Mouse (Mus musculus): Measurements from ENCODE around the gene Pbxip1. TPM values are rescaled to one million over a fixed set of nuclear protein-coding genes. Genes with fewer than 3 reads are reported as not detected.

The Pbxip1 gene
- 2.1 TPM for polyA plus RNA-seq (2014; fragmentation: Illumina TruSeq; extraction: RNeasy Lipid Tissue Mini Kit (QIAGEN cat#74804); ENCODE audit: low read depth, low replicate concordance)

GRCm38 (mm10) chr3:89436176-89437113 lies at the start of gene Pbxip1:
TSS of gene Pbxip1 (plus strand) at chr3:89436706.

GRCm38 (mm10) chr3:89394006-89394893 lies 42.3 kb upstream of the Pbxip1 start, which contains the start of gene Zbtb7b:
TSS of gene Zbtb7b (minus strand) at chr3:89394776.

GRCm38 (mm10) chr3:89402693-89403092 lies 33.8 kb upstream of the Pbxip1 start, which contains the start of gene Lenep:
TSS of gene Lenep (minus strand) at chr3:89402793.

GRCm38 (mm10) chr3:89411490-89412393 lies 24.8 kb upstream of the Pbxip1 start, which contains the start of gene Flad1:
TSS of gene Flad1 (minus strand) at chr3:89411870.

GRCm38 (mm10) chr3:89418170-89418860 lies 18.2 kb upstream of the Pbxip1 start, which contains the start of the genes Cks1b and Shc1:
TSS of gene Cks1b (minus strand) at chr3:89418383.
TSS of gene Shc1 (plus strand) at chr3:89418443.

GRCm38 (mm10) chr3:89430171-89431159 lies 6.0 kb upstream of the Pbxip1 start, which contains the start of gene Pygo2:
TSS of gene Pygo2 (plus strand) at chr3:89430214.

GRCm38 (mm10) chr3:89454401-89455177 lies 18.1 kb downstream of the Pbxip1 start, which contains the start of gene Pmvk:
TSS of gene Pmvk (plus strand) at chr3:89454541.

Other genes starting within 250 kb of the Pbxip1 start
- 4.8 TPM for gene Gba, start 233.8 kb upstream of the Pbxip1 start, polyA plus RNA-seq (2014; fragmentation: Illumina TruSeq; extraction: RNeasy Lipid Tissue Mini Kit (QIAGEN cat#74804); ENCODE audit: low read depth, low replicate concordance)
- gene Thbs3, start 221.5 kb upstream of the Pbxip1 start, polyA plus RNA-seq (2014; fragmentation: Illumina TruSeq; extraction: RNeasy Lipid Tissue Mini Kit (QIAGEN cat#74804); ENCODE audit: low read depth, low replicate concordance), result 3.4 TPM
- 187 TPM for gene Mtx1, start 209.6 kb upstream of the Pbxip1 start, polyA plus RNA-seq (2014; fragmentation: Illumina TruSeq; extraction: RNeasy Lipid Tissue Mini Kit (QIAGEN cat#74804); ENCODE audit: low read depth, low replicate concordance)
- gene Muc1, start 207.6 kb upstream of the Pbxip1 start, polyA plus RNA-seq (2014; fragmentation: Illumina TruSeq; extraction: RNeasy Lipid Tissue Mini Kit (QIAGEN cat#74804); ENCODE audit: low read depth, low replicate concordance), result 11.6 TPM
- 13.6 TPM for gene Krtcap2, start 190.7 kb upstream of the Pbxip1 start, polyA plus RNA-seq (2014; fragmentation: Illumina TruSeq; extraction: RNeasy Lipid Tissue Mini Kit (QIAGEN cat#74804); ENCODE audit: low read depth, low replicate concordance)
- gene Trim46, start 190.4 kb upstream of the Pbxip1 start, polyA plus RNA-seq (2014; fragmentation: Illumina TruSeq; extraction: RNeasy Lipid Tissue Mini Kit (QIAGEN cat#74804); ENCODE audit: low read depth, low replicate concordance), result 0.98 TPM
- not detected for gene Dpm3, start 177.3 kb upstream of the Pbxip1 start, polyA plus RNA-seq (2014; fragmentation: Illumina TruSeq; extraction: RNeasy Lipid Tissue Mini Kit (QIAGEN cat#74804); ENCODE audit: low read depth, low replicate concordance)
- gene Slc50a1, start 166.1 kb upstream of the Pbxip1 start, polyA plus RNA-seq (2014; fragmentation: Illumina TruSeq; extraction: RNeasy Lipid Tissue Mini Kit (QIAGEN cat#74804); ENCODE audit: low read depth, low replicate concordance), result 1.1 TPM
- gene Efna1, start 155.6 kb upstream of the Pbxip1 start, polyA plus RNA-seq (2014; fragmentation: Illumina TruSeq; extraction: RNeasy Lipid Tissue Mini Kit (QIAGEN cat#74804); ENCODE audit: low read depth, low replicate concordance), result not detected
- 0.11 TPM for gene Efna3, start 113.7 kb upstream of the Pbxip1 start, polyA plus RNA-seq (2014; fragmentation: Illumina TruSeq; extraction: RNeasy Lipid Tissue Mini Kit (QIAGEN cat#74804); ENCODE audit: low read depth, low replicate concordance)
- gene Efna4, start 98.7 kb upstream of the Pbxip1 start, polyA plus RNA-seq (2014; fragmentation: Illumina TruSeq; extraction: RNeasy Lipid Tissue Mini Kit (QIAGEN cat#74804); ENCODE audit: low read depth, low replicate concordance), result not detected
- 3.3 TPM for gene Adam15, start 86.7 kb upstream of the Pbxip1 start, polyA plus RNA-seq (2014; fragmentation: Illumina TruSeq; extraction: RNeasy Lipid Tissue Mini Kit (QIAGEN cat#74804); ENCODE audit: low read depth, low replicate concordance)
- gene Dcst2, start 74.7 kb upstream of the Pbxip1 start, polyA plus RNA-seq (2014; fragmentation: Illumina TruSeq; extraction: RNeasy Lipid Tissue Mini Kit (QIAGEN cat#74804); ENCODE audit: low read depth, low replicate concordance), result 6.5 TPM
- gene Dcst1, start 71.5 kb upstream of the Pbxip1 start, polyA plus RNA-seq (2014; fragmentation: Illumina TruSeq; extraction: RNeasy Lipid Tissue Mini Kit (QIAGEN cat#74804); ENCODE audit: low read depth, low replicate concordance), result 25.0 TPM
- 0.24 TPM for gene Zbtb7b, start 41.9 kb upstream of the Pbxip1 start, polyA plus RNA-seq (2014; fragmentation: Illumina TruSeq; extraction: RNeasy Lipid Tissue Mini Kit (QIAGEN cat#74804); ENCODE audit: low read depth, low replicate concordance)
- gene Lenep, start 33.9 kb upstream of the Pbxip1 start, polyA plus RNA-seq (2014; fragmentation: Illumina TruSeq; extraction: RNeasy Lipid Tissue Mini Kit (QIAGEN cat#74804); ENCODE audit: low read depth, low replicate concordance), result 0.34 TPM
- 1.8 TPM for gene Flad1, start 24.8 kb upstream of the Pbxip1 start, polyA plus RNA-seq (2014; fragmentation: Illumina TruSeq; extraction: RNeasy Lipid Tissue Mini Kit (QIAGEN cat#74804); ENCODE audit: low read depth, low replicate concordance)
- gene Cks1b, start 18.3 kb upstream of the Pbxip1 start, polyA plus RNA-seq (2014; fragmentation: Illumina TruSeq; extraction: RNeasy Lipid Tissue Mini Kit (QIAGEN cat#74804); ENCODE audit: low read depth, low replicate concordance), result 4.7 TPM
- 6.5 TPM for gene Shc1, start 18.3 kb upstream of the Pbxip1 start, polyA plus RNA-seq (2014; fragmentation: Illumina TruSeq; extraction: RNeasy Lipid Tissue Mini Kit (QIAGEN cat#74804); ENCODE audit: low read depth, low replicate concordance)
- 5.7 TPM for gene Pygo2, start 6.5 kb upstream of the Pbxip1 start, polyA plus RNA-seq (2014; fragmentation: Illumina TruSeq; extraction: RNeasy Lipid Tissue Mini Kit (QIAGEN cat#74804); ENCODE audit: low read depth, low replicate concordance)
- 1.1 TPM for gene Pmvk, start 17.8 kb downstream of the Pbxip1 start, polyA plus RNA-seq (2014; fragmentation: Illumina TruSeq; extraction: RNeasy Lipid Tissue Mini Kit (QIAGEN cat#74804); ENCODE audit: low read depth, low replicate concordance)
- 0.90 TPM for gene Kcnn3, start 83.5 kb downstream of the Pbxip1 start, polyA plus RNA-seq (2014; fragmentation: Illumina TruSeq; extraction: RNeasy Lipid Tissue Mini Kit (QIAGEN cat#74804); ENCODE audit: low read depth, low replicate concordance)

All from testis, adult 10 weeks (tissue).